Mouse (Mus musculus): ENCODE results near the gene Mrpl58. TPM values are rescaled to one million over a fixed set of nuclear protein-coding genes. Genes with fewer than 3 reads are reported as not detected.
A peak's percentile ranks its signal among the peaks of the same experiment; 100 is the strongest.
"Not testable (repeated sequence)": the region's sequence is repeated elsewhere in the genome, so short reads cannot be mapped to it uniquely, and the experiment has no call there.

Gene Mrpl58
- polyA plus RNA-seq, 1 experiment from 2014 or later, result 253 TPM

DNA sequence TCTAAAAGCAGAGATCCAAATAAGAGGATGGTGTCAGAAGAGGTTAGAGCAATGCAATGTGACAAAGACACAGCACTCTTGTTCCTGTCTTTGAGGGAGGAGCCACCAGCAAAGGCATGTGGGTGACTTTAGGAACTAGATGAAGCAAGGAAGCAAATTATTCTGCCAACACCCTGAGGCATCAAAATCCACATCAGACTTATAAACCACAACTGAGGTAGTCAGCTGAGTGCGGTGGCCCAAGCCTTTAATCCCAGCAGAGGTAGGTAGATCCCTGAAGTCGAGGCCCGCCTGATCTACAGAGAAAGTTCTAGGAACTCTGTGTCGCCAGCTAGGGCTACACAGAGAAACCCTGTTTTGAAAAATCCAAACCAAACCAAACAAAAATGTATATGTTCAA is 26.3 kb upstream of the Mrpl58 start:
- no peaks in the 10 kb centered on the region for H3K27me3 ChIP-seq (replicated peaks; ENCODE audit: control insufficient read depth, insufficient read depth, low read length)
- 0 out of 2 replicates have a peak, but pooled peaks cover 3% of the 10 kb centered on the region for H3K9me3 ChIP-seq (replicated peaks; ENCODE audit: control insufficient read depth, low read length)
- H3K4me1 ChIP-seq (ENCODE audit: control insufficient read depth, insufficient read depth, low read length), result peaks cover 3% of the 10 kb centered on the region; the same call in 1 of the 2 replicates
- H3K27ac ChIP-seq (ENCODE audit: low read depth, low read length), result no peak overlapping the region
- WGBS, result 94% methylated on average over 4 of the region's 4 CpGs
- no peak overlapping the region for H3K4me3 ChIP-seq (ENCODE audit: low read depth, low read length)
- DNase-seq (ENCODE audit: low spot score), result no peak
- H3K9ac ChIP-seq (ENCODE audit: low read length), result no peak overlapping the region
- ATAC-seq, result no peak
- no peaks in the 10 kb centered on the region for H3K36me3 ChIP-seq (ENCODE audit: control insufficient read depth, insufficient read depth, low read length)
- H3K4me2 ChIP-seq (ENCODE audit: low read length), result no peak overlapping the region

DNA sequence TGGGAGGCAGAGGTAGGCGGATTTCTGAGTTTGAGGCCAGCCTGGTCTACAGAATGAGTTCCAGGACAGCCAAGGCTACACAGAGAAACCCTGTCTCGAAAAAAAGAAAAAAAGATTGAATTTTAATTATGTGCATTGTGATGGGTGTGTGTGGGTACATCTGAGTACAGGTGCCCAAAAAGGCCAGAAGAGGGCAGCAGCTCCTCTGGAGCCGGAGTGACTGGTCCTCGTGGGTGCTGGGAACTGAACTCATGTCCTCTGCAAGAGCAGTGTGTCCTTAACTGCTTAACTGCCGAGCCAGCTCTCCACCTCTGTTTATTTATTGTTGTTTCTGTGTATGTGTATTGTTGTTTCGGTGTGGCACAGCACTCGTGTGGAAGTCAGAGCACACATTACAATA is 25.7 kb upstream of the Mrpl58 start:
- no peak overlapping the region for H3K9ac ChIP-seq (ENCODE audit: low read length)
- no peak overlapping the region for H3K27ac ChIP-seq (ENCODE audit: low read depth, low read length)
- no peaks in the 10 kb centered on the region for H3K27me3 ChIP-seq (replicated peaks; ENCODE audit: control insufficient read depth, insufficient read depth, low read length)
- peaks cover 7% of the 10 kb centered on the region for H3K4me1 ChIP-seq (ENCODE audit: control insufficient read depth, insufficient read depth, low read length)
- no peak overlapping the region for H3K4me3 ChIP-seq (ENCODE audit: low read depth, low read length)
- 86% methylated on average over 7 of the region's 7 CpGs for WGBS
- no peak for DNase-seq (ENCODE audit: low spot score)
- no peak for ATAC-seq
- 0 out of 2 replicates have a peak, but pooled peaks cover 3% of the 10 kb centered on the region for H3K9me3 ChIP-seq (replicated peaks; ENCODE audit: control insufficient read depth, low read length)
- no peaks in the 10 kb centered on the region for H3K36me3 ChIP-seq (ENCODE audit: control insufficient read depth, insufficient read depth, low read length)
- no peak overlapping the region for H3K4me2 ChIP-seq (ENCODE audit: low read length)

DNA sequence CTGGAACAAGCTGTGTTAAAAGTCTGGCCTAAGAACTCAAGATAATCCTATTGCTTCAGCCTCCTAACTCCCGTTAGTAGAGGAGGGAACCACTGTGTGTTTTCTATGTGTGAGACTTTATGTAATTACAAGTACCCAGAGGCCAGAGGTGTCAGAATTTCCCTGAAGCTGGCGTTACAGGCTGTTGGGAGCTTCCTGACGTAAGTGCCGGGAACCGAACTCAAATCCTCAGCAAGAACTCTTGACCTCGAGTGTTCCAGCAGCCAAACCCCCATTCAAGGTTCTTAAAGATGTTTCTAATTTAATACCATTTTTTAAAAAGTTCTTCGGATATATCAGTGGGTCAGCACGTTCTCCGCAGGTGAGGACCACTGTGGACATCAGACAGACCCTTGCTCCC is 22.3 kb upstream of the Mrpl58 start:
- WGBS, result 14% methylated on average over 9 of the region's 9 CpGs
- DNase-seq (ENCODE audit: low spot score), result no peak

DNA sequence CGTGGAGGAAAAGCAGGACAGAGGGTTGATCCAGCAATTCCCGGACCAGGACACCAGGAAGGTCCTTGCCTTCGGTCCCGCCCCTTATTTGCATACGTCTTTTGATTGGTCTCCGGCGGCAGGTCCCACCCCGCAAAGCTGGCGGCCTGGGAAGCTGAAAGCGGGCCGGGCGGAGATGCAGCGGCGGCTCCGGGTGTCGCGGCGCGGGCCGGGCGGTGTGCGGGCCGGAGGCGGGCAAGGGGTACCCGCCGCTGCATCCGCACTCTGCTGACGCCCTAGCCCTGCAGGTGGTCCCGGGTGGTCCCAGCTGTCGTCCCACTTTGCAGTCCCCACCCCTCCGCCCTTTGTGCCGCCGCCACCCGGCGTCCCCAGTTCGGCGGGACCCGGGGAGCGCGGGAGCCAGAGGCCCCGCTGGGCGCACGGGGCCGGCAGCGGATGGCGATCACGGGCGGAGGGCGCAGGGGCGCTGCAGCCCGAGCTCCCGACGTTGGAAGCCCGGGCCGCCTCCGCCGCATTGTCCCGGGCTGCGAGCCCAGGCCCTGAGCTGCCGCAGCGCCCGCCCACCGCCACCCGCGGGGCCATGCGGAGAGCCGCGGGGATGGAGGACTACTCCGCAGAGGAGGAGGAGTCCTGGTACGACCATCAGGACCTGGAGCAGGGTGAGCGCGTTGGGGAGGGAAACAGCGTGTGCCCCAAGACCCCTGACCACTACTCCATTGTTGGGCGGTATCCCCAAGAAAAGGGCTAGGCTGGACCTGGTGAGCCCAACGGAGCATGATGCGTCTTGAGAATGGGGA is 21.6 kb upstream of the Mrpl58 start, which contains the start of gene Cdr2l:
TSS of gene Cdr2l (plus strand) at position 174 of the 797 bp plus-strand sequence.
- Histone ChIP-seq H3K4me2 (ENCODE audit: low read length) (peak within 1 kb of the TSS; percentile 88), H3K36me3 (ENCODE audit: control insufficient read depth, insufficient read depth, low read length) (no peaks in the 10 kb centered on the region), H3K4me3 (ENCODE audit: low read depth, low read length) (peak within 1 kb of the TSS; percentile 91), H3K27ac (ENCODE audit: low read depth, low read length) (peak within 1 kb of the TSS; percentile 96), H3K27me3 (replicated peaks; ENCODE audit: control insufficient read depth, insufficient read depth, low read length) (no peaks in the 10 kb centered on the region), H3K4me1 (ENCODE audit: control insufficient read depth, insufficient read depth, low read length) (peaks cover 23% of the 10 kb centered on the region), H3K9me3 (replicated peaks; ENCODE audit: control insufficient read depth, low read length) (0 out of 2 replicates have a peak, but pooled peaks cover 3% of the 10 kb centered on the region), H3K9ac (ENCODE audit: low read length) (peak within 1 kb of the TSS; percentile 98)
- DNase-seq (ENCODE audit: low spot score) (peak; percentile 95), ATAC-seq (peak; percentile 90)
- WGBS, result under 1% methylated on average over 64 of the region's 76 CpGs

More for the DNA sequence above, 22.3 kb upstream of the Mrpl58 start:
- H3K4me3 ChIP-seq (ENCODE audit: low read depth, low read length), result peak overlapping the region; percentile 91
- H3K27me3 ChIP-seq (replicated peaks; ENCODE audit: control insufficient read depth, insufficient read depth, low read length), result no peaks in the 10 kb centered on the region
- no peak overlapping the region for H3K27ac ChIP-seq (ENCODE audit: low read depth, low read length)
- peaks cover 23% of the 10 kb centered on the region for H3K4me1 ChIP-seq (ENCODE audit: control insufficient read depth, insufficient read depth, low read length)
- H3K9me3 ChIP-seq (replicated peaks; ENCODE audit: control insufficient read depth, low read length), result 0 out of 2 replicates have a peak, but pooled peaks cover 3% of the 10 kb centered on the region
- H3K9ac ChIP-seq (ENCODE audit: low read length), result peak overlapping the region; percentile 98; the same call in 1 of the 2 replicates
- ATAC-seq, result no peak
- H3K4me2 ChIP-seq (ENCODE audit: low read length), result peak overlapping the region; percentile 88
- no peaks in the 10 kb centered on the region for H3K36me3 ChIP-seq (ENCODE audit: control insufficient read depth, insufficient read depth, low read length)

DNA sequence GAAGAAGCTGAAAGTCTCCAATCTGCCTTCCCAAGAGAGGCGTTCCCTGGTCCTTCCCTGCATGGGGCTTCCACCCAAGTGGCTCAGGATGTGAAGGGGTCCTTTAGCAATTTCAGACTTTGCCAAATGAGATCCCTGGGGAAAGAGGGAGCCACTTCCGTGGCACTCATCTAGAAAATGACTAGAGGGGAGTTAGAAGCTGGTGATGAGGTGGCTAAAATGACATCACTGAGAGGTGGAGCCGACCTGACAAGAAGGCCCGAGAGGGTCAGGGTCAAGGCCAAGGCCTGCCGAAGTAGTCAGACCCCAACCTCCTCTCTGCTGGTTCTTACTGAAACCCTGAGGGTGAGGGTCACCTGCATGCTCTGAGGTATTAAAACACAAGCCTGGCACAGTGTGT is 20.7 kb upstream of the Mrpl58 start:
- ATAC-seq, result no peak

DNA sequence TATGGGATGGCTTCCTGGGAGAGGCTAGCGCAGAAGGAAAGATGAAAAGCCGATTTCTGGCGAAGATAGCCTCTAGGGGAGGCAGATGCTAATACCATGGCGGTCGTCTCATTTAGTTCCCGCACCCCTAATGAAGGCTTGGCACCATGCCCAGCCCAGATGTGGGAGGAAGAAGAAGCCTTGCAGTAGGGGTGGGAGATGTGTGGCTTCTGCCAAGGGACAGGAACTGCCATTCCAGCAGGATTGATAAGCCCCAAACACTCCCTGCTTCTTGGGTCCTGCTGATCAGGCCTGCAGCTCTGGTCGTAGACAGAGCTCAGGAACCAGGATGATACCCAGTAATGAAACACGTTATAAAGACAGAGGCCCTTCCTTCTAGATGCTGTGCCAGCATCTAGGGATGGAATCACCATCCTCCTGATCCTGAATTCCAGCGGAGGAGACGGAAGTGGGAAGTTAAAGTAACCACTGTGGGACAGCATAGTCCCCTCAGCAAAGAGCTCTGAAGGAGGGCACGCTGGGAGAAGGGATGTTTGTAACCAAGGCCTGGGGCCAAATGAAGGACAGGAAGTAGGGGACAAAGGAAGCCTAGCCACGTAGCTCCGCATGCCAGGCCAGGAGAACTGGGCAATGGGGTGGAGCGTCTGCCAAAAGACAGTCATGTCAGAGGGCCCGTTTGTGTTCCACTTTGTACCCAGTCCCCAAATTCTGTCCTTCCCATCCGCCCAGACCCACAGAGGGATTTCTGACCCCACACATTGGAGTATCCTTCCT is 19.7 kb upstream of the Mrpl58 start:
- Histone ChIP-seq H3K36me3 (ENCODE audit: control insufficient read depth, insufficient read depth, low read length) (peaks cover 6% of the 10 kb centered on the region; the same call in 1 of the 2 replicates), H3K27me3 (replicated peaks; ENCODE audit: control insufficient read depth, insufficient read depth, low read length) (no peaks in the 10 kb centered on the region), H3K4me3 (ENCODE audit: low read depth, low read length) (peak overlapping the region; percentile 91), H3K4me1 (ENCODE audit: control insufficient read depth, insufficient read depth, low read length) (peaks cover 23% of the 10 kb centered on the region), H3K9me3 (replicated peaks; ENCODE audit: control insufficient read depth, low read length) (no peaks in the 10 kb centered on the region), H3K4me2 (ENCODE audit: low read length) (peak overlapping the region; percentile 88), H3K27ac (ENCODE audit: low read depth, low read length) (peak overlapping the region; percentile 77), H3K9ac (ENCODE audit: low read length) (peak overlapping the region; percentile 98)
- DNase-seq (ENCODE audit: low spot score) (peak; percentile 81), ATAC-seq (peak; percentile 42; the same call in 1 of the 2 replicates)
- 32% methylated on average over 16 of the region's 16 CpGs for whole genome bisulfite sequencing

More for the DNA sequence above, 20.7 kb upstream of the Mrpl58 start:
- peak overlapping the region; percentile 91 for H3K4me3 ChIP-seq (ENCODE audit: low read depth, low read length)
- 0 out of 2 replicates have a peak, but pooled peaks cover 2% of the 10 kb centered on the region for H3K9me3 ChIP-seq (replicated peaks; ENCODE audit: control insufficient read depth, low read length)
- no peaks in the 10 kb centered on the region for H3K36me3 ChIP-seq (ENCODE audit: control insufficient read depth, insufficient read depth, low read length)
- peak overlapping the region; percentile 77; the same call in 1 of the 2 replicates for H3K27ac ChIP-seq (ENCODE audit: low read depth, low read length)
- H3K4me2 ChIP-seq (ENCODE audit: low read length), result peak overlapping the region; percentile 88
- DNase-seq (ENCODE audit: low spot score), result peak; percentile 34
- H3K27me3 ChIP-seq (replicated peaks; ENCODE audit: control insufficient read depth, insufficient read depth, low read length), result no peaks in the 10 kb centered on the region
- peak overlapping the region; percentile 98 for H3K9ac ChIP-seq (ENCODE audit: low read length)
- WGBS, result 5% methylated on average over 5 of the region's 5 CpGs
- peaks cover 23% of the 10 kb centered on the region for H3K4me1 ChIP-seq (ENCODE audit: control insufficient read depth, insufficient read depth, low read length)

DNA sequence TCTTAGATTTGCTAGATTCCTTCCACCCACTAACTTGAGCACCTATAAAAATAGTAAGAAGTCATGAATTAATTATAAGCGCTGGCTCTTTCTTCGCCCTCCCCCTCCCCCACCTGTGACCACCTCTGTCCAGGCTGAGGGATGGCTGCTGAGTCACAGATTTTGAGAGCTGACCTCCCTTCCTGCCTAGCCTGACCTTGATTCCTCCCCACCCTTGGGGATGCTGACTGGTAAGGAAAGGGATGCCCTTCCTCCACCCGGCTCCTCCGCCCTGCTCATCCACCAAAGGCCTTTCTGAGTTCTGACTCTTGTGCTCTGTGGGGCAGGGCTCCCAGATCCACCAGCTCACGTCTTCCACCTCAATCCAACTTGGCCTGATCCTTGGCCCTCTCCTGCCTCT is 19.0 kb upstream of the Mrpl58 start:
- Histone ChIP-seq H3K9ac (ENCODE audit: low read length) (no peak overlapping the region), H3K4me1 (ENCODE audit: control insufficient read depth, insufficient read depth, low read length) (peaks cover 23% of the 10 kb centered on the region), H3K27ac (ENCODE audit: low read depth, low read length) (no peak overlapping the region), H3K9me3 (replicated peaks; ENCODE audit: control insufficient read depth, low read length) (no peaks in the 10 kb centered on the region), H3K36me3 (ENCODE audit: control insufficient read depth, insufficient read depth, low read length) (peaks cover 6% of the 10 kb centered on the region; the same call in 1 of the 2 replicates), H3K4me2 (ENCODE audit: low read length) (peak overlapping the region; percentile 88), H3K4me3 (ENCODE audit: low read depth, low read length) (no peak overlapping the region), H3K27me3 (replicated peaks; ENCODE audit: control insufficient read depth, insufficient read depth, low read length) (no peaks in the 10 kb centered on the region)
- WGBS, result 82% methylated on average over 5 of the region's 5 CpGs
- DNase-seq (ENCODE audit: low spot score) (no peak), ATAC-seq (no peak)

DNA sequence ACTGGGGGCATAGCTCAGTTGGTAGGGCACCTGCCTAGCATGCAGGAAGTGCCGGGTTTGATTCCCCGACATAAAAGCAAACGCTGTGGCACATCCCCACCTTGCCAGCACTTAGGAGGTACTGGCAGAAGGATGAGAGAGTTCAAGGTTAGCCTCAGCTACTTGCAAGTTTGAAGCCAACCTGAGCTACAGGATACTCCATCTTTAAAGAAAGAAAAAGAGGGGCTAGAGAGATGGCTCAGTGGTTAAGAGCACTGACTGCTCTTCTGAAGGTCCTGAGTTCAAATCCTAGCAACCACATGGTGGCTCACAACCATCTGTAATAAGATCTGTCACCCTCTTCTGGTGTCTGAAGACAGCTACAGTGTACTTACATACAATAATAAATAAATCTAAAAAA is 16.7 kb upstream of the Mrpl58 start:
- not testable (repeated sequence) for ATAC-seq; DNase-seq (ENCODE audit: low spot score); H3K27me3 ChIP-seq (replicated peaks; ENCODE audit: control insufficient read depth, insufficient read depth, low read length); H3K9me3 ChIP-seq (replicated peaks; ENCODE audit: control insufficient read depth, low read length); H3K4me2 ChIP-seq (ENCODE audit: low read length); H3K9ac ChIP-seq (ENCODE audit: low read length); H3K27ac ChIP-seq (ENCODE audit: low read depth, low read length); H3K4me3 ChIP-seq (ENCODE audit: low read depth, low read length)
- peaks cover 23% of the 10 kb centered on the region for H3K4me1 ChIP-seq (ENCODE audit: control insufficient read depth, insufficient read depth, low read length)
- H3K36me3 ChIP-seq (ENCODE audit: control insufficient read depth, insufficient read depth, low read length), result peaks cover 22% of the 10 kb centered on the region
- WGBS, result 93% methylated on average over 3 of the region's 3 CpGs
